Mouse (Mus musculus) gastrocnemius, postnatal 14 days (tissue): ENCODE measurements at regions not wholly inside any gene's neighbourhood (a gene's known extent, or its start where the extent isn't known, plus 50 kb on each side); places are given as distances from the start of the nearest gene placed in this dataset.

ENCODE experiments used
- DNase-seq: peaks from one replicate; pipeline ENCODE4 v3.0.0; 2021; ENCODE audit warnings: mixed read lengths
- intact Hi-C: fragments of 180-260 bp; cut with DNase I; formaldehyde crosslinking; loops from one replicate; pipeline ENCODE4 v1.15.1; 2025; ENCODE audit warnings: low total_unique reads

DNA sequence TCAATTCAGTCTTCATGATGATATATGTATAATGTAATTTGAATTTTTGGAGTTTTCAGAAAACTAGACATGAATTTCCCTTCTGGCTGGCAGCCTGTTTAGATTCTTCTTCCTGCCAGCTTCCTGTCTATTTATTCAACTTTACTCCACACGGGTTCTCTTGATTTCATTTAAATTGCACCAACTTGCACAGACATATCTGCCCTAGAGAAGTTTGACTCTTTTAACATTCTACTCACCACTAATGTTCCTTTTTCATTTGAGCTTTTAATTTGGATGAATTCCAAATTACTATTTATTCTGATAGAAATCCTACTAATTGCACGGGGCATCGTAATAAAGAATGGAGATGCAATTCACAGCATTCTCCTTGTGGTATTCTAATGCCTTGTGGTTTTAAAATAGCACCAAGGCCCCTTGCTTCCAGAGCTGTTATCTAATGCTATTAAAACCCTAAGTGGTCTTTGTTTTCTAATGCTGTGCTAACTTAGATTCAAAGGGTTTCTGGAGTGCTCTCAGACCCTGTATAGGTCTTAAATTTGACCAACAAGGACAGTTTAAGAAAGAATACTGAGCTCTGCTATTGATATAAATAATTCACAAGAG lies 96.7 kb upstream of the Itga4 start:
- intact Hi-C loops, result no loop called here
- DNase-seq, result no peak

GRCm38 (mm10) chr2:79159336-79159735 lies 95.9 kb upstream of the Itga4 start:
- no peak for DNase-seq
- intact Hi-C loops, result no loop called here

DNA sequence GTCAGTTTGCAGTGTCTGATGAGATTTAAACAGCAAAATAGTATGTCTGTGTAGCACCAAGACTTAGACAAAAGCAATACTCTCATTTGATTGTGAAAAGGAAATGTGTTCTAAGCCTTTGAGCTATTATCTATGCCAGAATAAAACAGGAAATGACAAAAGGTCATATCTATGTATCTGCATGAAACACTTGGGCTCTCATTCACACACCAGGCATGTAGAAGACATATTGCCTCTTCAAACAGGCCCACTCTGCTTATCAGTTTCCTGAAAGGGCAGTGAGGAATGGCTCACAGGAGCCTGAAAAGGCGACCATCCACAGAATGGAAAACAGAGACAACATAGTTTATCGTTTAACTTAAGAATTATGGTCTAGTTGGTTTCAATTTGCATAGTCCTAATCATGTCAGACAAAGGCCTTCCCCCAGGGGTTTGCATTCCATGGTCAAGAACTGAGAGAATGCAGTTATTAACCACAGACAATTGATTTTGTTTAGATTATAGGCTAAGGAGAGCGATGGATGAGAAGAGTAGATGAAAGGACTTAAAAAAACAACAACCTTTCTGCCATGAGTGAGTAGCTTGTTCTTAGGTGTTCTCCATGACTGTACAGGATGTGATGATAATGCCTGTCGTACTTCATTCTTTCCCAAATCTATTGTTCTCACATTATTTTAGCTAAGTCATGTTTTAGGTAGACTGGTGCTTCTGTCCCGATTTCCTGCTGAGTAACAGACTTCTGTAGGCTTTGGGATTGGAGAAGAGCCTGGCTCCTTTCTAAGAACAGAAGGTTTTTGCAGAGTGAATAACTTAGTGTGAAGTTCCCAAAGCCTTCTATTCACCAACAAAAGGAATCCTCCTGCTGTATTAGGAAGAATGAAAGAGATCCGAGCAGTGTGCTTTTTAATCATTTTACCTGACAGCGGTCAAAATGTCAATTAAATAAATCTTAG lies 82.0 kb upstream of the Itga4 start:
- intact Hi-C loops, result no loop called here
- DNase-seq, result no peak

DNA sequence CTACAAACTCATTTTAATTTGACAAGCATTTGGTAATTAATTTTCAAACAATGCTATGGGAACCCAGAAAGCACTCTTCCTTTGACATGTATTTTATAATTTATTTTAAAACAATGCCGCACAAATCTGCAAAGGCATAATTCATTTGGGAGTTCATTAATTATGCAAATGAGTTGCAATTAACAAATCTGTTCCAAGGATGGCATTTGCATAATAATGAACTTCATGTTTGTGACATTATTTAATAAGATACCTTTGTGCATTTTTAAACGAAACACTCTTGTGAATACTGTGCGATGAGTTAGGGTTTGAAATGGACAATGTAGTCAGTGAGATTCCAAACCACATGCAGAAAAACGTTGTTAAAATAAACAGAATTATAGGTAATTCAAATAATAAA lies 80.9 kb upstream of the Itga4 start:
- intact Hi-C loops, result no loop called here
- no peak for DNase-seq

GRCm38 (mm10) chr2:79180782-79181181 lies 74.4 kb upstream of the Itga4 start:
- no peak for DNase-seq
- intact Hi-C loops, result no loop called here

GRCm38 (mm10) chr2:79183034-79183630 lies 72.1 kb upstream of the Itga4 start:
- no peak for DNase-seq

DNA sequence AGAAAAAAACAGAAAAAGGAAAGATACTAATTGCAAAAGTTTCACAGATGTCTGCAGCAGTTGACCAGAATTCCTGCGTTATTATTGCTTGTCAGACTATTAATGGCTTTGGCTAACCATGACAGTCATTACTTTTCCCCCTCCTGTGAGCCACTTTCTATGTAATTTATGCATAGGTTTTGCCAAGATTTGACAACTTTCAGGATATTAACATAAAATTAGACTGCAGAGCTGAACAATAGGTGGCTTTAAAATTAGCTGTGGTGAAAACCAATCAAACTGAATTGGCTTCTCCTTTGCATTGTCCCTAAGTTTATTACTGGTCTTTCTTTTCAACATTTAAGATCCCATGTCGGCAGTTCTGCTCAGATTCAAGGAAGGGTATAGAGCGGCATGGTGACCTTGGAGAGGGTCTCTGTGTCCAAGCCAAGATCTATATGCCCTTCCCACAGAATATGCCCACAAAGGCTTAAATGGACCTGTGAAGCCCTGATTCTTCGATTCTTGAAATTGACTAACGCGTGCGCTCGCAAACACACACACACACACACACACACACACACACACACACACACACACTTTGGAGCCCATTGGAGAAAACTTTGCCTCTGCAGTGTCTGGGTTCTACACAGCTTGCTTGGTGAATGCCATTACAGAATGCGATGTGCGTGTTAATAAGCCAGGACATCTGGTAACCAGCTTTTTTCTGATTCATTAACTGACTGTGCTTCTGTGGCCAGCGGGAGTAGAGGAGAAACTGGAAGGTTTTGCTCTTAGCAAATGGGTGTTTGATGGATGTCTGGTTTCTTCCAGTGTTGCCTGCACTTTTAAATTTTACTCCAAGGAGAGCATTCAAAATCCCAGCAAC lies 69.8 kb upstream of the Itga4 start:
- DNase-seq, result no peak
- intact Hi-C loops, result no loop called here

More at GRCm38 (mm10) chr2:79183034-79183630, 72.1 kb upstream of the Itga4 start:
- intact Hi-C loops, result no loop called here

GRCm38 (mm10) chr2:79186878-79187277 lies 68.3 kb upstream of the Itga4 start:
- peak; percentile 27 for DNase-seq
- intact Hi-C loops, result no loop called here

DNA sequence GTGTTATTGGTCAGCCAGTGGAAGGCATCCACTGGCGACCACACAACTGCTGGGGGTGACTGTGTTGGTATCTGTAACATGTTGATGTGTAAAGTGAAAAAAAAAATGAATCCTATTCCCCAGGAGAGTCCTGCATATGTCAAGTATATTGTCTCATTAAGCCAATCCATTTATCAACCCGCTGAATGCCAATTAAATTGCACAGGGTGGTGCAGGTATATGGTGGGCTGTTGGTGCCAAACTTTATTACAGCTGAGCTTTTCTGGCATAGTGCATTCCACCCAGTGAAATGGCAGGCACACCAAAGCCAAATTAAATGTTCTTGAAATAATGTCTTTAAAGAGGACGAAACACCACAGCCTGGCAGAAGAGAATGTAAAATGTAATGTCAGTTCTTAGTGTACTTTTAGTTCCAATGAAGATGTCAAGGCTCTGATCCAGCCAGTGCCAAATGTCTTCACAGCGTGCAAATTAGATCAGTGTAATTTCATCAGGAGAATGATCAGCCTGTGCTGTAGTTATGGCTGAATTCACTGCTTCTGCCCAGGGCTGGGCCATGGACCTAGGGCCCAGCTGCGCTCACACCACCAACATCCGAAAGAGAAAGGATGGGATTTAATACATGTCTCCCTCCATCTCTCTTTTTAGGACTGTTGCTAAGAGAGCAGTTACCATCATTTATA lies 66.6 kb upstream of the Itga4 start:
- intact Hi-C loops, result no loop called here
- no peak for DNase-seq

DNA sequence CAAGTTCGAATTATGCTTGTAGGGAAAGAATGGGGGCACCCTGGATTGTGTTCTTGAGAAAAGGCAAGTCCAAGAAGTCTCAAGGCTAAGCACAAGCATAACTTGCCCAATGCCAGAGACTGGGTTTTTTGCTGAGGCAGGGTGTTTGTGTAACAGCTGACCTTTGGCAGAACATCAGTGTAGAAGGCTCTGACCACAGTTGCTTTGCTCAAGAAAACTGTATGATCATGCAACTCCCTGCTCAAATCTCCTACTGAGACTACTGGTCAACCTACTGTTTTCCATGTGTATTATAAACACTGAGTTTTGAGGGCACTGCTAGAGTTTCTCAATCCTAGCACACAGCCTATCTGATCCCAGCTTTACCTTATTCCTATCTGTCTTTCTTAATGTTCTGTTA lies 61.4 kb upstream of the Itga4 start:
- intact Hi-C loops, result no loop called here

DNA sequence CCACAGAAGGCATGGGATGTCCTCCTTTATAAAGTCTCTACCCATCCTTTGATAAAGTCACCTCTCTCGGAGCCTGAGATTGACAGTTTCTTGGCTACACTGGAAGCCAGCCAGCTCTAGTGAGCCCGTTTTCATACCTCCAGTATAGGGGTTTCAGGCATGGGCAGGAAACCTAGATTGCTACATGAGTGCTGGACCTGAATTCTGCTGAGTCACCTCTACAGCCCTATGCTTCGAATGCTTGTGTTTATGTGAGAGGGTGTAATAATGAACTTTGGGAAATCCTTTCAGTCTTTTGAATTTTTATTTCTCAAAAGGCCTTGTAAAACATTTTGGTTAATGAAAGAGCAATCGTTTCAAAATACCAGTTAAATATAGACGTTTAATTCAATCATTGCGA lies 53.5 kb upstream of the Itga4 start:
- intact Hi-C loops, result no loop called here

More for the DNA sequence above, 61.4 kb upstream of the Itga4 start:
- DNase-seq, result no peak

More for the DNA sequence above, 53.5 kb upstream of the Itga4 start:
- no peak for DNase-seq
